Mouse (Mus musculus) forebrain, postnatal 0 days (tissue): ENCODE results near the gene Trim31. TPM values are rescaled to one million over a fixed set of nuclear protein-coding genes. Genes with fewer than 3 reads are reported as not detected.

Experiments
- ATAC-seq: fragments of 200-750 bp; cut with Nextera tagmentation; 2 replicates; pipeline ENCODE4 v1.8.0; 2017; ENCODE audit warnings: mild to moderate bottlenecking, moderate library complexity
- DNase-seq: peaks from one replicate; pipeline ENCODE4 v3.0.0-alpha.2; 2015
- H3K27ac ChIP-seq: fragments of 300-500 bp; sonication (generic); 2 replicates; pipeline ENCODE4 v1.5.1; 2014; ENCODE audit warnings: low read depth, mild to moderate bottlenecking, antibody characterized with exemption, low read length, moderate library complexity, mixed read lengths
- H3K27me3 ChIP-seq: fragments of 300-500 bp; sonication (generic); 2 replicates; pipeline ENCODE4 v1.6.1; 2014; ENCODE audit warnings: mild to moderate bottlenecking, low read length, mixed read lengths; ENCODE audit not compliant: insufficient read depth
- H3K36me3 ChIP-seq: fragments of 300-500 bp; sonication (generic); 2 replicates; pipeline ENCODE4 v1.6.1; 2014; ENCODE audit warnings: mild to moderate bottlenecking, moderate library complexity; ENCODE audit not compliant: insufficient read depth
- H3K4me1 ChIP-seq: fragments of 300-500 bp; sonication (generic); 2 replicates; pipeline ENCODE4 v1.6.1; 2014; ENCODE audit warnings: antibody characterized with exemption; ENCODE audit not compliant: insufficient read depth
- H3K4me2 ChIP-seq: fragments of 300-500 bp; sonication (generic); 2 replicates; pipeline ENCODE4 v1.6.1; 2014; ENCODE audit warnings: low read depth, mild to moderate bottlenecking, moderate library complexity
- H3K4me3 ChIP-seq: fragments of 300-500 bp; sonication (generic); 2 replicates; pipeline ENCODE4 v1.5.1; 2014; ENCODE audit warnings: low read depth, low read length, mixed read lengths
- H3K9ac ChIP-seq: fragments of 300-500 bp; sonication (generic); 2 replicates; pipeline ENCODE4 v1.6.1; 2014; ENCODE audit warnings: mild to moderate bottlenecking
- H3K9me3 ChIP-seq: fragments of 300-500 bp; sonication (generic); 2 replicates; pipeline ENCODE4 v1.6.1; 2016; ENCODE audit warnings: low read length
- CTCF ChIP-seq: sonication (generic); IDR thresholded peaks from 2 replicates; pipeline ENCODE4 v1.5.1; 2016; ENCODE audit warnings: antibody characterized with exemption, control low read depth, low read depth
- WGBS: fragments of 180-500 bp; shearing (Covaris S2); extraction: QIAGEN DNeasy Blood & Tissue Kit; methylation state at CpG from one replicate; pipeline ENCODE4 v1.1.7; 2014; 5-methylcytosine and 5-hydroxymethylcytosine counted together
- polyA plus RNA-seq: library from polyadenylated mRNA; unstranded; fragments of >200 nt; fragmentation: Nextera tagmentation; extraction: Ambion mirVana; gene quantifications from 2 replicates; pipeline ENCODE4 v1.2.1, GENCODE M21; 2015
- total RNA-seq: library from RNA; depleted of rRNA; stranded (reverse); fragments of >200 nt; gene quantifications from 2 replicates; pipeline ENCODE4 v1.2.3, GENCODE M21; 2014

The Trim31 gene
- total and polyA plus RNA-seq, 2 experiments from 2014 or later, result 0.06 TPM; not detected in 1

DNA sequence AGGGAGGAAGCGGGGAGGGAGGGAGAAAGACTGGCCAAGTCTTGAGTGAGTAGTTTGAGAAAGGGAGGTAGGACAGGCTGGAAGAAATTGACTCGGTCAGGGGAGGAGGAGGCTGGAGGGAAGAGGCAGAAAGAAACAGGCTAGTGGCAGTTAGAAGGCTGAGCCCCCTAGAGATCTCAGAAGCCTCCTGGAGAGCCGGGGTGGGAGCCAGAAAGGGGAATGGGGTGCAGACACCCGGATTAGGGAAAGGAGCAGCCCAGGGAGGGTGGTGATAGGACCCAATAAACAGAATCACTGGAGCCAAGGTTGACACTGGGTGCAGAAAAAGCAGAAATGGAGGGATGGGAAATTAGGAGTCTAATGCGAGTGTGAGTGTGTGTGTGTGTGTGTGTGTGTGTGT is 45.8 kb downstream of the Trim31 start:
- Histone ChIP-seq H3K36me3 (peaks cover 2% of the 10 kb centered on the region), H3K4me3 (peak overlapping the region; percentile 36), H3K9me3 (no peaks in the 10 kb centered on the region), H3K4me1 (no peaks in the 10 kb centered on the region; the same call in 1 of the 2 replicates), H3K27me3 (peaks cover 13% of the 10 kb centered on the region), H3K9ac (no peak overlapping the region), H3K4me2 (peak overlapping the region; percentile 61; the same call in 1 of the 2 replicates), H3K27ac (no peak overlapping the region)
- ATAC-seq, result no peak
- no peak for DNase-seq
- TF ChIP-seq CTCF, result no peak
- 25% methylated on average over 5 of the region's 5 CpGs for WGBS

DNA sequence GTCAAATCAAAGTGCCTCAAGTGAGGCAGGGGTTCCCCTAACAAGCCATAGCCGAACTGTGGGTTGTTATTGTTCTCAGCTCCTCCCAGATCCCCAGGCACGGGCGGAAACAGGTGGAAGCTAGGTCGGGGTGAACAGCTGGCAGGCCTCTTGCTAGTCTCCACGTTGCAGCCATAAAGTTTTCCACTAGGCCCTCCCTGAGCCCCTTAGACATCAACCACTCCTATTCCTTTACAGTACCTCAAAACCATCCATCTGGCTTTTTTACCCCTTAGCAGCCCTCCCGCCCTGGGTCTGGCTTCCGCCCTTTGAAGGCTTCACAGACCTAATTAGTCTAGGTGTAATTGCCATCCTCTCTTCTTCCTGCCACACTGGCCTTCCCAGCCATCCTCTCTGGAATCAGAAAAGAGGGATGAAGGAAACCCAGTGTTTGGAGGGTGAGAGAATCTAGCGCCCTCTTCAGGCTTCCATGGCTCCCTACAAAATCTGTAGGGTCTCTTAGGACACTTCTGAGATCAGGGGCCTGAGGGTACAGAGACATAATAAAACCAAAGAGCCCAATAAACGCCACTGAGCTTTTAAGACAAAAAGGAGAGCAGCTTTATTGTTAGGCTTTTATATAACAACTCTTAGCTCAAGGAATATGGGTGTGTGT is 46.3 kb downstream of the Trim31 start:
- ATAC-seq (no peak), DNase-seq (no peak)
- Histone ChIP-seq H3K4me3 (no peak overlapping the region), H3K4me2 (0 out of 2 replicates have a peak overlapping the region, but pooled peaks have one; percentile 61), H3K27ac (no peak overlapping the region), H3K9ac (no peak overlapping the region), H3K36me3 (peaks cover 7% of the 10 kb centered on the region), H3K4me1 (no peaks in the 10 kb centered on the region; the same call in 1 of the 2 replicates), H3K9me3 (no peaks in the 10 kb centered on the region), H3K27me3 (peaks cover 13% of the 10 kb centered on the region)
- peak; percentile 33; the same call in 1 of the 2 replicates for TF ChIP-seq CTCF
- WGBS, result 22% methylated on average over 9 of the region's 9 CpGs

DNA sequence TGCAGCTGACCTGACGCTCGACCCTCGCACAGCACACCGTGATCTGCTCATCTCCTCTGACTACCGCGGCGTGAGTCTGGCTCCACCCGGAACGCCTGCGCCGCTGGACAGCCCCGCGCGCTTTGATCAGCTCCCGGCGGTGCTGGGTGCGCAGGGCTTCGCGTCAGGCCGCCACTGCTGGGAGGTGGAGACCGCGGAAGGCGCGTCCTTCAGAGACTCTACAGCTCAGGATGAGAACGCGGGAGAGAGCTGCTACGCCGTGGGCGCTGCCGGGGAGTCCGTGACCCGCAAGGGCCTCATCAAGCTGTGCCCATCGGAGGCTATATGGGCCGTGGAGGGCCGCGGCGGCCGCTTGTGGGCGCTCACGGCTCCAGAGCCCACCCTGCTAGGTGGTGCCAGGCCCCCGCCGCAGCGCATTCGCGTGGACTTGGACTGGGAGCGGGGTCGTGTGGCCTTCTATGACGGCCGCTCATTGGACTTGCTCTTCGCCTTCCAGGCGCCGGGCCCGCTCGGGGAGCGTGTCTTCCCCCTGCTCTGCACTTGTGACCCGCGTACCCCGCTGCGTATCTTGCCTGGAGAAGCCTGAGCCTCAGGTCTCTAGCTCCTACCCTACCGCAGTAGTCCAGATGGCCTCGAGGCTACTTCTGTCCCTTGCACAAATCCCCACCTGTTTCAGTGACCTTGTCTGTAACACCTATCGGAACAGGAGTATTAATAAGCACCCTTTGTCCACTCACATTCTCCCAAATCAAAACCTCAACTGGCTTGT is 49.3 kb downstream of the Trim31 start:
- H3K4me1 ChIP-seq, result peaks cover 7% of the 10 kb centered on the region; the same call in 1 of the 2 replicates
- WGBS, result 1% methylated on average over 62 of the region's 62 CpGs

DNA sequence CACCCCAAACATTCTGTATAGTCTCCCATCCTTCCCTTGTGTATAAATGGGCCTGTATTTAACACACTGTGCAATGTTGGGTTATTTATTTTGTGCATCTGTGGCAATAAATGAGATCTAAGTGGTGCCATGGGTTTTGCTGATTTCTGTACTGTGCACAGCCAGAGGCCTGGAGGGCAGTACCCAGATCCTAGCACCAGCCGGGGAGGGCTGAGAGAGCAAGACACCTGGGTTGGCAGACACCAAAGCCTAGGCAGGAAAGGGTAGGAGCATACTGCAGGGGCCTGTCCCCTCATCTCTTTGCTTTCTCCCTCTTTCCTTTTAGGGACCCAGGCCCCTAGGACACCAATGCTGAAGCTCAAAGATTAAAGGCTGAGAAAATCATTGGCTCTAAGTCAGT is 50.4 kb downstream of the Trim31 start:
- ATAC-seq (no peak), DNase-seq (no peak)
- no peak for TF ChIP-seq CTCF
- Histone ChIP-seq H3K4me3 (no peak overlapping the region), H3K4me1 (peaks cover 7% of the 10 kb centered on the region; the same call in 1 of the 2 replicates), H3K27ac (no peak overlapping the region), H3K9me3 (no peaks in the 10 kb centered on the region), H3K4me2 (no peak overlapping the region), H3K9ac (no peak overlapping the region), H3K27me3 (0 out of 2 replicates have a peak, but pooled peaks cover 4% of the 10 kb centered on the region), H3K36me3 (peaks cover 11% of the 10 kb centered on the region)
- WGBS, result 100% methylated on average over 1 of the region's 1 CpGs

More for the DNA sequence above, 49.3 kb downstream of the Trim31 start:
- H3K4me2 ChIP-seq, result peak overlapping the region; percentile 96
- DNase-seq (peak; percentile 74), ATAC-seq (peak; percentile 53)
- TF ChIP-seq CTCF, result peak; percentile 65
- peaks cover 11% of the 10 kb centered on the region for H3K36me3 ChIP-seq
- no peaks in the 10 kb centered on the region for H3K9me3 ChIP-seq
- H3K4me3 ChIP-seq, result peak overlapping the region; percentile 55
- peak overlapping the region; percentile 80 for H3K9ac ChIP-seq
- peaks cover 13% of the 10 kb centered on the region for H3K27me3 ChIP-seq
- peak overlapping the region; percentile 76 for H3K27ac ChIP-seq

DNA sequence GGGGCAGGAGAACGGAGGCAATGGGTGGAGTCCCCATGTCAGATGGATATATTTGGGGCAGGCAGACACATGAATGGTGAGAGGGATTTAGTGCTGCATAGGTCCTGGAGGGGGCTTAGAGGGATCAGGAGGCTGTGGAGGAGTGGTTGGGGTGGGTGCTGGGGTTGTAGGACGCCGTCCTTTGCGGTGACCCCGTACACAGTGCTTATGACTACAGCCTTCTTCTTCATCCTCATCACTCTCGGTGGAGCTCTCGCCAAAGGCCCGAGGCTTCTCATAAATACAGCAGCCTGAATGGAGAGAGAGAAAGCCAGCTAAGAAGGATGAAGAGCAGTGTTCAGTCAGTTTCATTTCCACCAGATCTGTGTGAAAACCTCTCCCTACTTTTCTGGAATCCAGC is 51.3 kb downstream of the Trim31 start:
- H3K4me1 ChIP-seq, result peaks cover 7% of the 10 kb centered on the region; the same call in 1 of the 2 replicates
- 95% methylated on average over 8 of the region's 8 CpGs for WGBS
- no peak for ATAC-seq
- no peak for DNase-seq
- H3K36me3 ChIP-seq, result peaks cover 11% of the 10 kb centered on the region
- no peaks in the 10 kb centered on the region for H3K27me3 ChIP-seq
- H3K4me3 ChIP-seq, result no peak overlapping the region
- H3K9me3 ChIP-seq, result no peaks in the 10 kb centered on the region
- H3K4me2 ChIP-seq, result no peak overlapping the region
- no peak overlapping the region for H3K9ac ChIP-seq
- no peak for TF ChIP-seq CTCF
- no peak overlapping the region for H3K27ac ChIP-seq

DNA sequence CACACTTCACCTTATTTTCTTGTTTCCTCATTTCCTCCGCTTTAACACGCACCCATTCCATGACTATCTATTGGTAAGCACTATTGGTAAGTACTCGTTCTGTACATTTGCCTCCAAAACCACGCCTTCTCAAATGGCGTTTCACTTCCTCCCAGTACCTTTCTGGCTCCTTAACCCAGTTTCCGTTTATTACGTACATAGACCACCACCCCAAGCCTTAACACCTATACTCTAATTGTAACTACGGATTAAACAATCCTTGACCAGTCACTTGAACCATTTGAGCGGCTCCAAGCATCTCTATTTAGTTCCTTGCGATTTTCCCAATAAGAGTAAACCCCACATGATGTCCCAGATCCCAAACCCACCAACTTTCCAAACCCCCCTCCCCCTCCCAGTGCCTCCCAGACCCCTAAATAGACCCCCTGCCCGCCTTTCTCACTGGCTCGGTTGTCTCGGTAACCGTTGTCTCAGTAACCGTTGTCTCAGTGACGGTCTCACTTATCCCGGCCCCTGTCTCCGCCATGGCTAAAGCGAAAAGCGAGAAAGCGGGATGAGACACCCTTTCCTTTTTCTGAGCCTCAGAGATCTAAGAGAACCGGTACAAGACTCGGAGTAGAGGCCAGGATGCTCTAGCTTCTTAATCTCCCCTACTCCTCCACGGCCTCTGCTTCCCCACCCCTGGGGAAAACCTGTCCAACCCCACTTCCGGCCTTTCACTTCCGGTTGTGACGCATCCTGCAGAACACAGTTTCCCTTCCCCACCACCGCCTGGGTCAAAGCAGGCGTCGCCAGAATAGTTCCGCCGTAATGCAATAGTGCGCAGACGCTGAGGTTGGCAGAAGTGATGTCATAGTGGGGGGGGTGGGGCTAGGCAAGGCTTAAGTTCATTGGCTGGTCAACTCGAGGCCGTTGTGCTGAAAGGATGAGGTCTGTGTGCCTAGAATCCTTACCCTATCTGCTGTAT is 53.3 kb downstream of the Trim31 start, which contains the start of gene Ppp1r11:
Gene Ppp1r11 (minus strand): TSS at position 761 of the 967 bp plus-strand sequence.
- Histone ChIP-seq H3K27ac (peak within 1 kb of the TSS; percentile 88), H3K4me1 (peaks cover 7% of the 10 kb centered on the region; the same call in 1 of the 2 replicates), H3K4me2 (peak within 1 kb of the TSS; percentile 77), H3K36me3 (peaks cover 17% of the 10 kb centered on the region), H3K9me3 (no peaks in the 10 kb centered on the region), H3K27me3 (no peaks in the 10 kb centered on the region), H3K4me3 (peak within 1 kb of the TSS; percentile 74), H3K9ac (peak within 1 kb of the TSS; percentile 69)
- TF ChIP-seq CTCF, result no peak
- peak; percentile 99 for DNase-seq
- WGBS, result 2% methylated on average over 36 of the region's 36 CpGs
- peak; percentile 97 for ATAC-seq
